Mouse (Mus musculus): ENCODE results near the gene Nle1.

Nle1 gene

DNA sequence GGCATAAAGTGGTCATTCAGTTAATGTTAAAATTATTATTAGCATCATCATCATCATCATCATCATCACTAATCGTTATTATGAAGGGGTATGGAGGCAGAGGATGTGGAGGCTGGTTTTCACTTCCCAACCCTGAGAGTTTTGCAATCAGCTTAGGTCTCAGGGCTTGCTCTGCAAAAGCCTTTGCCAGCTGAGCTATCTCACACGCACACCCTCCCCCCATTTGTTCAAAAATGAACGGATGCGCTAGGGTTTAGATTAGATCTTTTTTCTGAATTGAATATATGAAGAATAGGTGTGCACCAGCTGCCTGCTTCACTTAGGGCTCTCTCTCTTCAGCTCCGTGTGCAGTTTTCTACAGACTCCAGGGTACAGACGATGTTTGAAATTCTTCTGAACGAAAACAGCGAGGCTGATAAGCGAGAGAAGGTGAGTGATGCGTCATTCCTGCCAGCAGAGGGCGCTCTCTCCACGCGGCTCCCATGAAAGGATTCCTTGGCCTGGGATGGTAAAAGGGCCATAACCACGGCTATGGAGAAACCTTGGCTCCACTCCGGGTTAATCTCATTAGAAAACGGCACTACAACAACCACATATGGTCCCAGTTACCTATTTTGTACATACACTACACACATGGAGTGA is 6.6 kb upstream of the Nle1 start:
- peak; percentile 60 to 80 for DNase-seq (ENCODE audit: low spot score in 2 of 2)

DNA sequence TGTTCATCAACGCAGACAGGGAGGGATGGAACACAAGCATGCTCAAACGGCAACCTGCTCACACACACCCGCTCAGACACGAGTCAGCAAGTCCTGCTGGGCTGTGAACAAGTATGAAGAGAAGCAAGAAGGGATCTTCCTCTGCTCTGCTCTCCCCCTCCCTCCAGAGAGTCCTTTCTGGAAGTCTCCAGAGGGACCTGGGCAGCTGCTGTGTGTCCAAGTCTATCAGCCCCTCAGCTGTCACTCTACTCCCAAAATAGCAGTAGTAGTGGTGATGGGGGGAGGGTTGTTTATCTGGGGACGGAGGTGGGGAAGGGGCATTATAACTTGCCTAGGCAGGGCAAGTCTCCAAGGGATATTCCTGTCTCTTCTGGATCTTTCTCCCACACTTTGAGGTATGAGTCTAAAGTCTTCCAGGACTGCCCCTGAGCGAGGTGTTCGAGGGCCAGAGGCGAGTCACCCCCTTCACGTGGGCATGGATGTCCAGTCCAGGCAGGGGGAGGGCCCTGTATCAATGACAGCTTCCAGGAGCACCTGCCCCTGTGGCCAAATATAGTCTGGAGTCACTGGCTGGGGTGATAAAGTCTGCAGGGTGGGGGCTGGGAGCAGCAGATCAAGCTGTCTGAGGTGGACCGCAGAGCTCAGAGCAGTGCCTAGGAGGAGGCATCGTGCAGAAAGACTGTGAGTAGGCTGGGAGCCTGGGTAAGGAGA is 2.6 kb upstream of the Nle1 start:
- DNase-seq (ENCODE audit: low spot score in 2 of 2), result no peak

DNA sequence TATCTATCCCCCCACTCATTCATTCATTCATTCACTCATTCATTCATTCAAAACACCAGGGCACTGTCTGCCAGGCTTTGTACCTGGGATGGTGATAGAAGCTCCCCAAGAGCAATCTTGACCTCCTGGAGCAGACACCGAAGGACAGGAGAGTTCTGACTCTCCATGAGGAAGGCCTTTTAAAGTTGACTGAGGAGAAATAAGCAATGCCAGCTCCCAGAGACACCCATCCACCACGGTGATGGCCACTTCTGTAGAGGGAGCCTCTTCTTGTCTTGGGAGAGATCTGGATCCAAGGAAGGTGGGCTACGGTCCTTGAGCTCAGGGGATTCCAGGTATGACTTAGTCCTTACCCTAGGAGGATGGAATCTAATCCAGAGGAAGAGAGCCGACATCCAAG is 2.0 kb upstream of the Nle1 start, which contains the start of gene Unc45b:
Unc45b (plus strand) TSS at position 301 of the 400 bp plus-strand sequence.
- DNase-seq (ENCODE audit: low spot score in 2 of 2), result no peak

DNA sequence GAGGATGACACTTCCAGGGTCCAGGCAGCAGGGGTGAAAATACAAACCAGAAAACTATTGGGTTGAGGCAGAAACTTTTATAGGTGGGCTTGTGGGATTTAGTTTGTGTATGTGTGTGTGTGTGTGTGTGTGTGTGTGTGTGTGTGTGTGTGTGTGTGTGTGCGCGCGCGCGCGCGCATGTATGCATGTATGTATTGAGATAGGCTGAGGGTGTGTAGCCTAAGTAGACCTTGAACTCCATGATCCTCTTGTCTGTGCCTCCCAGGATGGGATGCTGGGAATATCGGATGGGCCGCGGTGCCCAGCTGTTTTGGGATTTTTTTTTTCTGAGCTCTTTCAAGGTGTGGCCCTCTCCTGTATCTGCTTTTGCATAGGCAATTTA is 388 bp upstream of the Nle1 start:
- DNase-seq (ENCODE audit: low spot score in 2 of 2), result no peak

DNA sequence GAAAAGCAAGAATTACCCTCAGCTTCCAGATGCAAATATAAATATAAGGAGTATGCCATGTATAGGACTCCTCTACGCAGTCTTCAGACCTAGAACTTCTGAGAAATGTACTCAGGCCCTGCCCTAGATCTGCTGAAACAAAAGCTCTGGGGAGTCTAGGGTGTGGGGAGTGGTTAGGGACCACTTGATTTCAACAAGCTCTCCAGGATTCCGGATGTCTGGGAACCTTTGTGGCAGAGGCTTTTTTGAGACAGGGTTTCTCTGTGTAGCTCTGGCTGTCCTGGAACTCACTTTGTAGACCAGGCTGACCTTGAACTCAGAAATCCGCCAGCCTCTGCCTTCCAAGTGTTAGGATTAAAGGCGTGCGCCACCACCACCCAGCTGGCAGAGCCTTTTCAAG is 2.4 kb downstream of the Nle1 start:
- DNase-seq (ENCODE audit: low spot score in 2 of 2), result no peak

DNA sequence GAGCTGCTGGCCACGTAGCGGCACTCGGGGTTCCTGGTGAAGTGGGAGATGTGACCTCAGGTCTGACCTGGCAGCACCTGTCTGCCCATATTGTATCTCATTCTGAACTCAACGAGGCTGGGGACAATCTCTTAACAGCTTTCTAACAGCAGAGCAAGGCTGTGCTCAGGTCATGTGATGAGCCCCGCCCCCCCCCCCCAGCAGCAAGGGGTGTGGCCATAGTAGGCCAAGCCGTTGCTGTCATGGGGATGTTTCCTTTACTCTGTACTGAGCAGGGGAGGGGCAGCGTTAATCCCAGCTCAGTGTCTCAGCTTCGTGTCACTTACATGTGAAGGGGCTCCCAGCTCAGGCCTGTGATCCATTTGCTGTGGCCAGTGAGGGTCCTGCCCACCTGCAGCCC is 3.3 kb downstream of the Nle1 start:
- no peak for DNase-seq (ENCODE audit: low spot score in 2 of 2)

DNA sequence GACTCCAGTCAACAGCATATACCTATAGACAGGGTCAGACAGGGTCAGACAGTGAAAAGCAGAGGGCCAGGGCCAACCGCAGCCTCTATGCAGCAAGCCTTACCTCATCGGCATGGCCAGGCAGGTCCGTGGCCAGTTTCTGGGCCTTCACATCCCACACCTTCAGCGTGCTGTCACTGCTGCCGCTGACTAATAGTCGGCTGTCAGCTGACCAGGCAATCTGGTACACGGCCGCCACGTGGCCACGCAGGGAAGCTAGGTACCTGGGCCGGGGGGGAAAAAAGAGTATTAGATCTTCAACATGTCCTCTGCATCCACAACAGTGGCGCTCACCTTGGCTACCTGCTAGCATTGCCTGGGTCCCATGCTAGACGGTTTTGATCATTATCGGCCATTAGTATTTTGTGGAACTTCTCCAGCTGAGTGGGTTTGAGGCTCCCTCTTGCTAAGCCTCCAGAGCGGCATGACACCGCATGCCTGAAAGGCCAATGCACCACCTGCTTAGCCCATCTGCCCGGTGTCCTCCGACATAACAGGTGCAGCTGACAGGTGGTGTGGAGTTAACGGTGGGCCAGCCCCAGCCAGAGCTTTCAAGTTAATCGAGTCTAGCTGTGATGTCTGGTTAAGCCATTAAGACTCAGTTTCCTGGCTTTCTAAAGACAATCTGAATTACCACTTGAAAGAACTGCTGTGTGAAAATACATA is 6.5 kb downstream of the Nle1 start:
- DNase-seq (ENCODE audit: low spot score in 2 of 2), result no peak

DNA sequence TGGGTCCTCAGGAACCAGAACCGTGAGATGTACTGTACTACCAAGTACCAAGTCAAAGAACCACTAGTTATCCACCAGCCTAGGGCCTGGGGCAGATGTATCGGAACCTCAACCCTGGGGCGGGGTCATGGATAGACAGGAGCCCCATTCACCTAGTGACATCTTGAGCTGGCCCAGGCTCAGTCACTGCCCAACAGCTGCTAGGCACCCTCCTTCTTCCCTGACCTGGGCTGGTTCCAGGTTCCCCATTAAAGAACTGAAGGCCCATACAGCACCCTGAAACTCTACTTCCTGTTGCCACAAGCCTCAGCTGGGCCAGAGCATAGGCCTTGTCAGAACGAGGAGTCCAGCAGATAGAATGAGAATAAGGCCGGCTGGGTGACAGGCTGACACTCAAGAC is 8.5 kb downstream of the Nle1 start:
- no peak for DNase-seq (ENCODE audit: low spot score in 2 of 2)

DNA sequence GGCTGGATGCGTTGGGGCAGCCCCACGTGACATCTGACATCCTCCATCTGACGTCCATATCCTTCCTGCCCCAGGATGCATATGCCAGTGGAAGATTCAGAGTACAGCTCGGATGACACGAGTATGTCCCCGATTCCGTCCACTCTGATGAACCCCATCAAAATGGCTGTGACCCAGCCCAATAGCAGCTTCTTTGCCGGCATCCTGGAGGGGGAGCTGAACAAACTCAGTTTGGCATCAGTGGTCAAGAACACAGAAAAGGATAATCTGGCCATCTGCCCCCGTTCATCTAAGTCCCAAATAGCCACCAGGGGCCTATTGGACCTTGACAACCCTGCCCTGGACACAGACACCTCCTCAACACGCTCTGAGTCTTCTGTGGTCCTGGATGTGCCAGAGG is 10.7 kb downstream of the Nle1 start:
- no peak for DNase-seq (ENCODE audit: low spot score in 2 of 2)

DNA sequence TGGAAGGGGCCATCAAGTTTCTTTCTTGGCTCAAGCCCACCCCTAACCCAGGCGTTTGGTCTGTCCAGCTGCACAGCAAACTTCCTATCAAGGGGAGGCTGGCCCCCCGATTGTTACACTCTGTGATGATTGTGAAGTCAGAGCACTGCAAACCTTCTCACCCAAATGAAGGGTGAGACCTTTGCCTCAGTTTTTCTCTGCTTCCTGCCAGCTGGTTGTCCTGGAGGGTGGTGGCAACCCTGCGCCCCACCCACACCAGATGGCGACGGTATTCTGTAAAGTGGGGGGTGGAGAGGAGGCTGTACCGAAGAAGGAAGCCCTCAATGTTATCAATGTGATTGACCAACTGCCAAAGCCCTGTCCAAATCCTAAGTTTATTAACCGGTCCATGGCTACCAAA is 16.3 kb downstream of the Nle1 start, which contains the start of gene Fndc8:
Fndc8 (plus strand) TSS at position 189 of the 400 bp plus-strand sequence.
- no peak for DNase-seq (ENCODE audit: low spot score in 2 of 2)

DNA sequence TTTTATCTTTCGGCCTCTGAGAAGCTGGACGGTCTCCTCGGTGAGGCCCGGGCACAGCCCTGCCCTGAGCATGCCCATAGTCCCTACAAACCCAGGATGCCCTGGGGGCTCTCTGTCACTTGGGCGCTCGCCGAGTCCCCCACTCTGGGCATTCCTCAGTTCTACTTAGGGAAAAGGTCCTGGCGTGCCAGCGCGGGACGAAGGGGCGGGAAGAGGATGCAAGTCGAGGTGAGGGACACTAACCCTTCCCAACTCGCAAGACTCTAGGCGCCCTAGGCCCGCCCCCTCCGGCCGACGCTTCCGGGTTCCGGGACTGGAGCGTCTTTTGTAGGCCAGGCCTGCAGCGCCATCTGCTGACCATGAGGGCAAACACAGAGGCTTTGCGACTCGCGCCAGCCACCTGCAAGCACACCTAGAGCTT is 17.9 kb downstream of the Nle1 start, which contains the start of gene Rad51d:
Rad51d (minus strand) TSS at position 273 of the 421 bp plus-strand sequence.
- peak; percentile 94 to 96 for DNase-seq (ENCODE audit: low spot score in 2 of 2)

DNA sequence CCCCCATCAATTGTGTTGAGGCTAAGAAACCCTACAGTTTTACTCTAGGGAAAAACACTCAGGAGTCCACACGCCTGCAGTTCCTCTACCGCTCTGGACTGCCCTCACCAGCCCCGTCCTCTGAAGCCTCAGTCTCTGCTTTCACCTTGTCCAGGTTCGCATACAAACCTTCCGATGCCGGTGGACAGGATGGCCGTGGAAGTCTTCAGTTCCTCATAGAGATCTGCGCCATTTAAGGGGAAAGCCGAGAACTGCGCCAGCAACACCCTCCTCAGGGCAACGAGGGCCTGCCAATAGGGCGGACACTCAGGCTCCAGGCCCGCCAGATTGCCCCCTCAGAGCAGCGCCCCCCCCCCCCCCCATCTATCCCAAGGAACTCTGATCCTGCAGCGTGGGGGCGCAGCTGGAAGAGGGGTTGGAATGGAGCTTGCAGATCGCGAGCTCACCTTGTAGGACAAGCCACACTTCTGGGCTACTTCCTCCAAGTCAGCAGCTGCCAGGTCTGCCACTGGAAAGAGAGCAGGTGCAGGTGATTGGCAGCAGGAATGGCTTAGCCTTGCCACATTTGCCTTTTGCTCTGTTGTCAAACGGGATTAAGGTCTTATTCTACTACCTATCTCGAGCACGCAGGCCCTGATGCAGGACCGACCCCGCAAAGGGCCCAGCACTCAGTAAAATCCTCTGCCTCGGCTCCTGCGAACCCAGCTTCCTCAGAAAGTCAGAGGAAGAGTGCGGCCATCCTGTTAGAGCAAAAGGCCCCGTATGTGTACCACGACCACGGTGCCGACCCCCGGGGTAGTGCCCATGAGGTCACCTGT is 18.5 kb downstream of the Nle1 start:
- peak; percentile 32 to 43 for DNase-seq (ENCODE audit: low spot score in 2 of 2)

DNA sequence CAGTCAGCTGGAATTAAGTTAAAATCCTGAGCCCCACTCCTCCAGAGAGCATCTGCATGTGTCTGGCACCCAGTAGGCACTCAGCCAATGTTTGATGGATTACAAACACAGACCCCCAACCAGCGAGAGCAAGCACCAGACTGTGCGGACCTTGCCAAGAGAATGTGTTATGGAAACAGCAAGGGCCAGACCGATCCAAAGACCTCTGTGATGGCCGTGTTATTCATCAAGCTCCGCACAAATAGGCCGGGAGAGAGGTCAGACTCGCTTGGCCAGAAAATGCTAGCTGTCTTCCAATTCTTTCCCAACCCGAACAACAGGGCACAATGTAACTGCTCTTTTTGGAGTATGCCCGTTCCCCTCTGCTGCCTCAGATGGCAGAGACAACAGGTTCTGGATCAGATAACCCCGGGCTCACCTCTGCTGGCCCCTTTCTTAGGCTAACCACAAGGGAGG is 19.7 kb downstream of the Nle1 start:
- DNase-seq (ENCODE audit: low spot score in 2 of 2), result no peak

DNA sequence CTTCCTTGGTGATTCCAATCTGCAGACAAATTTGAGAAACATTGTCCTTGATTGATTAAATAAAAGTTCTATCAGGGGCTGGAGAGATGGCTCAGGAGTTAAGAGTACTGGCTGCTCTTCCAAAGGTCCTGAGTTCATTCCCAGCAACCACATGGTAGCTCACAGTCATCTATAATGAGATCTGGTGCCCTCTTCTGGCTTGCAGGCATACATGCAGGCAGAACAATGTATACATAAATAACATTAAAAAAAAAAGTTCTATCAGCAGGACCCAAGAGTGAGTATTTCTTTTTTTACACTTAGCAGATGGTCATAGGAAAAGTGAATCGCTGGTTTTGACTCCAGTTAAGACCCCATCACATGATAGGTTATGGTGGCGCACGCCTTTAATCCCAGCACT is 21.7 kb downstream of the Nle1 start:
- no peak for DNase-seq (ENCODE audit: low spot score in 2 of 2)

DNA sequence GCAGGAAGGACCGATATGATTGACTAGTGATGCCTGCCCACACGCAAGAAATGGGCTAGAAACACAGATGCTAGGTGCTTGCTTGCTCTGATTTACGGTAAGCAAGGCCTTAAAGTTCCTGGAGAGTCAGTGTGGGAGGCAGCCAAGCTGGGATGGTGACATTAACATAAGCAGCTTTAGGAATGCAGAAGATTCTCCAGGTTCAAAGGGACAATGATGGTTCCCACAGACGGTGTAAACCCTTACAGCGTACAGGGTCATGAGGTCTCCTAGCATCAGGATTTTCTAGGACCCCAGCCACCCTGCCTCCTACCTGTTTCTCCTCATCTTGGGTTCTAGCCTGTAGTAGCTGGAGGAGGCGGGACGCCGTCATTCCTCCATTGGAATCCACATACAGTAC is 25.0 kb downstream of the Nle1 start:
- no peak for DNase-seq (ENCODE audit: low spot score in 2 of 2)

DNA sequence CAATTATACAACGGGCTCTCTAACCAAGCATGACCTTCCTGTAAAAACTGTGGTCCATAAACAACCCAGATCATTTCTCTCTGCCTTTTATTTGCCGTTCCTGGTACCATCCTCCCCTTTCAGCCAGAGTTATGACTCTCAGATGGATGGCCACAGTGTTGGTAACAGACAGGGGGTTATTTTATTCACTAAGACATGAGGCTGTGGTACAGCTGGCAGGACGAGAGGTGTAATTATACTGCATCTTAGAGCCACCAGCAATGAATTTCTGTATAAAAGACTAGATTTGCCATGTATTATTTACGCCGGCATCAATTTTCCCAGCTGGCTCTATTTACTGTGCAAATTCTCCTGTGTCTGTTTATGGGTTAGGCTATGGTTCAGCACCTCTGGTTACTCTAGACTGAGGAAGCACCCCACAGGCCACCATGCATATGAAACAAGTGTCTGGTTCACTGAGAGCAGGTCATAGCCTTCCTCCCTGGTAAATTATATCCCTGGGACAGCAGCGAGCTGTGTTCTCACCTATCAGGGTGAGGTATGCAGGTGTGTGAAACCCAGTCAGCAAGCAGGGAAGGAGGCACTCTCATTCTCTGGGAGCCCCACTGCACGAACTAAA is 30.4 kb downstream of the Nle1 start:
- DNase-seq (ENCODE audit: low spot score in 2 of 2), result no peak

DNA sequence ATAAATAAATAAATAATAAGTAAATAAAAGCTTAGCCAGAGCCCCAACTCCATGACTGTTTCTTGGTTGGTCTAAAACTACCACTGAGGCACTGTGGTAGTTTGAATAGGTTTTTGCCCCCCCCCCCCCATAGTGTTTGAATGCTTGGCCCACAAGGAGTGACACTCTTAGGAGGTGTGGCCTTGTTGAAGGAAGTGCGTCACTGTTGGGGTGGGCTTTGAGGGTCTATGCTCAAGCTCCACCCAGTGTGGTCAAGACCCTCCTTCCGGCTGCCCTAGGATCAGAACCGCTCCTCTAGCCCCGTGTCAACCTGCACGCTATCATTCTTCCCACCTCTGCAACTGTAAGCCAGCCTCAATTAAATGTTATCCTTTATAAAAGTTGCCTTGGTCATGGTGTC is 32.6 kb downstream of the Nle1 start:
- DNase-seq (ENCODE audit: low spot score in 2 of 2), result no peak

DNA sequence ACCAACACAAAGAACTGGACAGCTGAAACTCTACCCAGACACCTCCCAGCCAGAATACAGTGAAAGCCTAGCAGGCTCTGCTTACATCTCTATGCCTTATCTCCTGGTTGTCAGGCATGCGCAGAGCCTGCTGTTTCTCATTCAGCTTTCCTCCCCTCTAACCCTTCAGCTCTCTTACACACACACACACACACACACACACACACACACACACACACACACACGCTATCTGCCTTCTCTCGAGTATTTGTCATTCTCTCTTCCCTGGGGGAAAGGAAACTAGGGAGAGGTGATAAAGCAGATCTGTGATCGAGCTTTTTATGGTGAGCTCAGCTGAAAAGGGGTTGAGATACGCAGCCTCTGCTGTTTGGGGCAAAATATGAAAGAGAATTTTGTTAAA is 33.3 kb downstream of the Nle1 start:
- no peak for DNase-seq (ENCODE audit: low spot score in 2 of 2)

DNA sequence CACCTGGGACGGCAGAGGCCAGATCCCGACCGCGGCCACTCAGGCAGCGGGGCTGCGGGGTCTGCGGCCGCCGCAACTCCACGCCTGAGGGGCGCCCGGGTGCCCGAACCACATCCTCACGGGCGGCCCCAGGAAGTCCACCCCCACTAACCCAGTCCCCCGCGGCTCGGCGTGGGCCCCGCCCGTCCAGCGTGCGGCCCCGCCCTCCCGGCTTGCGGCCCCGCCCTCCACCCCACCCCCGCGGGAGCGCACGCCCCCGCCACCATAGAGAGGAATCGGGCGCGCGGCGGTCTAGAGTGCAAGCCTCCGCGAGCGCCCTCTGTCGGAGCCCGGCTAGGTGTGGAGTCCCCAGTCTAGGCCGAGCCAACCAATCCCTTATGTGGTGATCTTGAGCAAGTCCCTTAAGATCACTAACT is 37.2 kb downstream of the Nle1 start, which contains the start of gene Rffl:
Rffl (minus strand) TSS at position 180 of the 416 bp plus-strand sequence.
- DNase-seq (ENCODE audit: low spot score in 2 of 2), result peak; percentile 97 to 99

DNA sequence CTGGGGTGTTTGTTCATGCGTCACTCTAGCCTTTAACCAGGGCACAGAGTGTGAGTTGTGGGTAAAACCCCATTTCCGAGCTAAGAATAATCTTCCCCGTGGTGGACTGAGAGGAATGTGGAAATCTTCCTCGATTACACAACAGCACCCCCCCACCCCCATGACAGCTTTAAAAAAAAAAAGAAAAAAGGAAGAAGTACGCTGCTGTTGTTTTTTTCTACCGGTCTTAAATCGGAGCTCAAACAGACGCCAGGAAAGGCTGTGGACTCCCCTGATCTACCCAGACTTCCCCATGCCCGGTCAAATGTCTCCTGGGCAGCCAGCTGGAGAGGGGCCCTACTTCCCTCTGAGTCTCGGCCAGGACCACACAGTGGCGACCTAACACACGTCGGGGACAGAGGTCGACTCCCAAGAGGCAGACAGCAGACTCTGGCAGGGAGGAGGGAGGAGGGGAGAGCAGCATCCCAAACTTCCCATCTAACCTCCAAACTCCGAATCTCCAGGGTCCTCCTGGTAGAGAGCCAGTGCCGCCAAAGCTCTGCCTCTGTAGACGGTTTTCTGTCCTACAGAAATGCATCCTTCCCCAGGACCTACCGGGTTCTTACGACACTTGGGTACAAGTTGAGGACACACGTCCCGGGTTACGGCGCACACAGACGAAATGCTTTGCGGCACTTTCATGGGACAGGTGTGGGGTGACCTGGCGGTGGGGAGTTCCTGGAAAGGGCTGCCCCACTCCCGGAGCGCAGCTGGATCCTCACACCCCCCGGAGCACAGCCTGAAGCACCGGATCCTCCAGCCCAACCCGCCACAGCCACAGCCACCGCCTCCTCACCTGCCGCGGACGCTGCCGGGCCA is 37.8 kb downstream of the Nle1 start:
- peak; percentile 78 for DNase-seq (ENCODE audit: low spot score in 2 of 2)
